Mouse (Mus musculus) ovary, postnatal 14 days (tissue): ENCODE measurements at regions not wholly inside any gene's neighbourhood (a gene's known extent, or its start where the extent isn't known, plus 50 kb on each side); places are given as distances from the start of the nearest gene placed in this dataset.
A peak's percentile ranks its signal among the peaks of the same experiment; 100 is the strongest.

Source experiments
- DNase-seq: peaks from one replicate; pipeline ENCODE4 v3.0.0; 2022; ENCODE audit warnings: low spot score

GRCm38 (mm10) chr9:23535872-23536271 lies 313.0 kb downstream of the Bmper start:
- DNase-seq = no peak

GRCm38 (mm10) chr9:23538051-23538450 lies 315.2 kb downstream of the Bmper start:
- no peak for DNase-seq

GRCm38 (mm10) chr9:23551692-23552091 lies 328.8 kb downstream of the Bmper start:
- no peak for DNase-seq

GRCm38 (mm10) chr9:23553766-23554165 lies 330.9 kb downstream of the Bmper start:
- no peak for DNase-seq

GRCm38 (mm10) chr9:23557601-23558000 lies 334.7 kb downstream of the Bmper start:
- no peak for DNase-seq

GRCm38 (mm10) chr9:23561924-23562323 lies 339.0 kb downstream of the Bmper start:
- no peak for DNase-seq

- DNase-seq = no peak
Observed at GRCm38 (mm10) chr9:23567081-23567480, 344.2 kb downstream of the Bmper start.

- no peak for DNase-seq
Observed at GRCm38 (mm10) chr9:23570150-23570549, 347.3 kb downstream of the Bmper start.

- DNase-seq = no peak
Observed at GRCm38 (mm10) chr9:23576314-23576713, 353.4 kb downstream of the Bmper start.

GRCm38 (mm10) chr9:23580155-23580554 lies 357.3 kb downstream of the Bmper start:
- no peak for DNase-seq

- peak; percentile 73 for DNase-seq
Observed at GRCm38 (mm10) chr9:23581039-23581606, 358.2 kb downstream of the Bmper start.

GRCm38 (mm10) chr9:23584561-23584960 lies 361.7 kb downstream of the Bmper start:
- no peak for DNase-seq

- no peak for DNase-seq
Observed at GRCm38 (mm10) chr9:23589024-23589423, 366.1 kb downstream of the Bmper start.

- DNase-seq = no peak
Observed at GRCm38 (mm10) chr9:23591906-23592305, 369.0 kb downstream of the Bmper start.

GRCm38 (mm10) chr9:23600623-23601022 lies 377.7 kb downstream of the Bmper start:
- DNase-seq = no peak
